Mouse (Mus musculus) ovary, adult 10 weeks (tissue): Measurements from ENCODE around the gene Reln. TPM values are rescaled to one million over a fixed set of nuclear protein-coding genes. Genes with fewer than 3 reads are reported as not detected.

Source experiments
- polyA plus RNA-seq: library from polyadenylated mRNA; stranded (reverse); fragments of 350-450 nt; fragmentation: Illumina TruSeq; extraction: RNeasy Lipid Tissue Mini Kit (QIAGEN cat#74804); gene quantifications from one replicate; pipeline ENCODE4 v1.2.3, GENCODE M21; 2014

Gene Reln
- polyA plus RNA-seq = 70.5 TPM

DNA sequence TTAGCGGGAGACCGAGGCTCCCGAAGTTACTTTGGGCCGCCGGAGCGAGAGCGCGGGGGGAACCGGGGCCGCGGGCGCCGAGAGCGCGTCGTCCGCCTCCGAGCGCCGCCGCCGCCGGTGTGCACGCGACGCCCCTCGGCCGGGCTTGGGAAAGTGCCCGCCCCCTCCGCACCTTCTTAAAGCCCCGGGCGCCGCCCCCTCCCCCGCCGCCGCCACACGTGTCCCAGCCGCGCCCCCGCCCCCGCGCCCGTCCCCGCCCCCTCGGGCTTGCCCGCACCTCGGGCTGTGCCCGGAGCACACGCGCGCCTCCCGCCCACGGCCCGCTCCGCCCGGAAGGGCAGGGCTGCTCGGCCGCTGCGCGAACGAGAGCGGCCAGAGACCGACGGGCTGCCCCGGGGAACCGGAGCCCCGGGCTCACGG, at the start of gene Reln:
Gene Reln, minus strand, starts transcription at position 147 of the 420 bp plus-strand sequence.

DNA sequence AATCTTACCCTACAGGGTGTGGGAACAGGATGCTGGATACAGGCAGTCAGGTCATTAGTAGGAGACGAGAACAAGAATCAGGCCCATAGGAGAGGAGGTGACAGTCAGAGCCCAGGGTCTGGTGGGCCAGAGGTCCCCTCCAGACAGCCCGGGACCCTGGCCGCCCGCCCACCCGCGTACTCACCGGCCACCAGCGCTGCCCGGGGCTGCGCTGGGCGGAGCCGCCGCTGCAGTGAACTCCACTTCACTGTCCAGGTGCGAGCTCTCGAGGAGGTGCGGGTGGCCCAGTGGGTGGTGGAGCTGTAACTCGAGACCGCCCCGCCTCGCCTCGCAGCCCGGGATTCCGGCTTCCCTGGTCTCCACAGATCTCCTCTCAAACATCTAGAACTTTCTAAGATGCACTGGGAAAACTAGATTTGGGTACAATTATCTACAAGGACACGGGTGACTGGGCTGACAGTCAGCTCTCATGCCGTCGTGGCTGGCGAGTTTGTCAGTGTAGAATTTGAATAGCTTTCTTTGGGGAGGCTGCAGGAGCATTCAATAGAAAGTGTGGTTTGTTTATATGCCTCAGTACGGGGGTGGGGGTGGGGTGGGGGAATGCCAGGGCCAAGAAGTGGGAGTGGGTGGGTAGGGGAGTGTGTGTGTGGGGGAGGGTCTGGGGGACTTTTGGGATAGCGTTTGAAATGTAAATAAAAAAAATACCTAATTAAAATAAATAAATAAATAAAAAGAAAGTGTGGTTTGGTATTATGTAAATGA, 479.0 kb downstream of the Reln start, which contains the start of gene Slc26a5:
Gene Slc26a5, minus strand, starts transcription at position 259 of the 762 bp plus-strand sequence.

Other genes with a start within 250 kb of the Reln start
- gene Orc5, start 205.7 kb upstream of the Reln start, polyA plus RNA-seq = 139 TPM